Mouse (Mus musculus) liver, embryonic 11.5 days (tissue): ENCODE data around the gene Mov10l1. TPM values are rescaled to one million over a fixed set of nuclear protein-coding genes. Genes with fewer than 3 reads are reported as not detected.
A peak's percentile ranks its signal among the peaks of the same experiment; 100 is the strongest.

Source experiments
- ATAC-seq: fragments of 200-750 bp; cut with Nextera tagmentation; replicated peaks from 2 replicates; pipeline ENCODE4 v1.8.0; 2017; ENCODE audit warnings: moderate number of reproducible peaks, mild to moderate bottlenecking, moderate TSS enrichment, moderate library complexity; ENCODE audit not compliant: low FRiP score
- DNase-seq: peaks from one replicate; pipeline ENCODE4 v3.0.0-alpha.2; 2017; ENCODE audit warnings: low spot score
- H3K27ac ChIP-seq: fragments of 300-500 bp; sonication (generic); 2 replicates; pipeline ENCODE4 v1.5.1; 2014; ENCODE audit warnings: mild to moderate bottlenecking, low read depth, low read length, control low read depth
- H3K27me3 ChIP-seq: fragments of 300-500 bp; sonication (generic); replicated peaks from 2 replicates; pipeline ENCODE4 v1.6.1; 2014; ENCODE audit warnings: low read length, mixed read lengths; ENCODE audit not compliant: control insufficient read depth, insufficient read depth
- H3K36me3 ChIP-seq: fragments of 300-500 bp; sonication (generic); 2 replicates; pipeline ENCODE4 v1.6.1; 2014; ENCODE audit warnings: mild to moderate bottlenecking, low read length, moderate library complexity, mixed read lengths; ENCODE audit not compliant: control insufficient read depth, insufficient read depth
- H3K4me1 ChIP-seq: fragments of 300-500 bp; sonication (generic); replicated peaks from 2 replicates; pipeline ENCODE4 v1.6.1; 2014; ENCODE audit warnings: low read length, mixed read lengths; ENCODE audit not compliant: control insufficient read depth, insufficient read depth
- H3K4me2 ChIP-seq: fragments of 300-500 bp; sonication (generic); 2 replicates; pipeline ENCODE4 v1.6.1; 2014; ENCODE audit warnings: mild to moderate bottlenecking, control low read depth, moderate library complexity
- H3K4me3 ChIP-seq: fragments of 300-500 bp; sonication (generic); 2 replicates; pipeline ENCODE4 v1.5.1; 2014; ENCODE audit warnings: low read depth, low read length, control low read depth
- H3K9ac ChIP-seq: fragments of 300-500 bp; sonication (generic); 2 replicates; pipeline ENCODE4 v1.6.1; 2014; ENCODE audit warnings: low read depth, low read length, control low read depth
- H3K9me3 ChIP-seq: fragments of 300-500 bp; sonication (generic); 2 replicates; pipeline ENCODE4 v1.6.1; 2016; ENCODE audit warnings: low read length, inconsistent platforms, mixed read lengths; ENCODE audit not compliant: control insufficient read depth
- WGBS: fragments of 180-500 bp; shearing (Covaris S2); extraction: QIAGEN DNeasy Blood & Tissue Kit; methylation state at CpG from one replicate; pipeline ENCODE4 v1.1.7; 2014; 5-methylcytosine and 5-hydroxymethylcytosine counted together
- polyA plus RNA-seq: library from polyadenylated mRNA; unstranded; fragments of >200 nt; fragmentation: Nextera tagmentation; extraction: Ambion mirVana; gene quantifications from 2 replicates; pipeline ENCODE4 v1.2.1, GENCODE M21; 2014

Mov10l1 gene
- polyA plus RNA-seq, 1 experiment from 2014 or later: 0.18 TPM

GRCm38 (mm10) chr15:88954368-88955072, 28.2 kb upstream of the Mov10l1 start, which contains the start of gene Ttll8:
TSS of gene Ttll8 (minus strand) at chr15:88954418.
- no peak within 1 kb of the TSS for H3K9ac ChIP-seq
- H3K4me1 ChIP-seq: peaks cover 3% of the 10 kb centered on the region
- peak within 1 kb of the TSS; percentile 34 for H3K4me3 ChIP-seq
- peak within 1 kb of the TSS; percentile 67 for H3K4me2 ChIP-seq
- no peaks in the 10 kb centered on the region for H3K9me3 ChIP-seq
- H3K27ac ChIP-seq: no peak within 1 kb of the TSS
- ATAC-seq: peak; percentile 23; the same call in 1 of the 2 replicates
- no peaks in the 10 kb centered on the region for H3K36me3 ChIP-seq
- no peak for DNase-seq
- 5% methylated on average over 53 of the region's 53 CpGs for WGBS
- peaks cover 29% of the 10 kb centered on the region for H3K27me3 ChIP-seq

GRCm38 (mm10) chr15:88955342-88955741, 27.4 kb upstream of the Mov10l1 start:
- Histone ChIP-seq H3K36me3 (no peaks in the 10 kb centered on the region), H3K9ac (no peak overlapping the region), H3K4me3 (no peak overlapping the region), H3K4me2 (no peak overlapping the region), H3K9me3 (no peaks in the 10 kb centered on the region), H3K4me1 (peaks cover 3% of the 10 kb centered on the region), H3K27ac (no peak overlapping the region), H3K27me3 (peaks cover 29% of the 10 kb centered on the region)
- ATAC-seq: no peak
- 74% methylated on average over 6 of the region's 6 CpGs for WGBS
- no peak for DNase-seq

GRCm38 (mm10) chr15:88957522-88957921, 25.2 kb upstream of the Mov10l1 start:
- WGBS: 77% methylated on average over 4 of the region's 4 CpGs
- Histone ChIP-seq H3K4me3 (no peak overlapping the region), H3K4me2 (no peak overlapping the region), H3K36me3 (no peaks in the 10 kb centered on the region), H3K27ac (no peak overlapping the region), H3K9ac (no peak overlapping the region), H3K4me1 (peaks cover 3% of the 10 kb centered on the region), H3K27me3 (peaks cover 29% of the 10 kb centered on the region), H3K9me3 (no peaks in the 10 kb centered on the region)
- ATAC-seq: no peak
- DNase-seq: no peak

GRCm38 (mm10) chr15:88964070-88964578, 18.6 kb upstream of the Mov10l1 start:
- no peak for ATAC-seq

GRCm38 (mm10) chr15:88972300-88972699, 10.4 kb upstream of the Mov10l1 start:
- no peak overlapping the region for H3K9ac ChIP-seq

More at GRCm38 (mm10) chr15:88964070-88964578, 18.6 kb upstream of the Mov10l1 start:
- no peaks in the 10 kb centered on the region for H3K36me3 ChIP-seq
- no peak overlapping the region for H3K4me2 ChIP-seq
- H3K4me3 ChIP-seq: no peak overlapping the region
- H3K27me3 ChIP-seq: no peaks in the 10 kb centered on the region
- no peak for DNase-seq
- H3K27ac ChIP-seq: no peak overlapping the region
- H3K9me3 ChIP-seq: no peaks in the 10 kb centered on the region
- no peaks in the 10 kb centered on the region for H3K4me1 ChIP-seq
- WGBS: 73% methylated on average over 2 of the region's 2 CpGs
- no peak overlapping the region for H3K9ac ChIP-seq

GRCm38 (mm10) chr15:88978281-88979137, 4.2 kb upstream of the Mov10l1 start, which contains the start of gene Mlc1:
TSS of gene Mlc1 (minus strand) at chr15:88979007.
- no peak within 1 kb of the TSS for H3K4me2 ChIP-seq
- H3K36me3 ChIP-seq: no peaks in the 10 kb centered on the region
- no peak within 1 kb of the TSS for H3K4me3 ChIP-seq
- WGBS: 77% methylated on average over 10 of the region's 10 CpGs
- no peak within 1 kb of the TSS for H3K27ac ChIP-seq
- no peaks in the 10 kb centered on the region for H3K4me1 ChIP-seq
- H3K9me3 ChIP-seq: no peaks in the 10 kb centered on the region
- DNase-seq (no peak), ATAC-seq (no peak)
- H3K9ac ChIP-seq: no peak within 1 kb of the TSS
- H3K27me3 ChIP-seq: no peaks in the 10 kb centered on the region

More at GRCm38 (mm10) chr15:88972300-88972699, 10.4 kb upstream of the Mov10l1 start:
- H3K9me3 ChIP-seq: no peaks in the 10 kb centered on the region
- no peaks in the 10 kb centered on the region for H3K36me3 ChIP-seq
- no peak for ATAC-seq
- H3K27me3 ChIP-seq: no peaks in the 10 kb centered on the region
- H3K27ac ChIP-seq: no peak overlapping the region
- 81% methylated on average over 4 of the region's 4 CpGs for WGBS
- H3K4me2 ChIP-seq: no peak overlapping the region
- no peak for DNase-seq
- no peaks in the 10 kb centered on the region for H3K4me1 ChIP-seq
- no peak overlapping the region for H3K4me3 ChIP-seq

GRCm38 (mm10) chr15:88979138-88979446, 3.6 kb upstream of the Mov10l1 start:
- Histone ChIP-seq H3K36me3 (no peaks in the 10 kb centered on the region), H3K27ac (no peak overlapping the region), H3K4me3 (no peak overlapping the region), H3K4me1 (no peaks in the 10 kb centered on the region), H3K9ac (no peak overlapping the region), H3K9me3 (no peaks in the 10 kb centered on the region), H3K4me2 (no peak overlapping the region), H3K27me3 (no peaks in the 10 kb centered on the region)
- ATAC-seq (no peak), DNase-seq (no peak)
- WGBS: 48% methylated on average over 3 of the region's 3 CpGs

GRCm38 (mm10) chr15:88989236-88989635, 6.5 kb downstream of the Mov10l1 start:
- Histone ChIP-seq H3K27ac (no peak overlapping the region), H3K27me3 (no peaks in the 10 kb centered on the region), H3K4me1 (no peaks in the 10 kb centered on the region), H3K9ac (no peak overlapping the region), H3K4me3 (no peak overlapping the region), H3K9me3 (no peaks in the 10 kb centered on the region), H3K4me2 (no peak overlapping the region), H3K36me3 (no peaks in the 10 kb centered on the region)
- no peak for ATAC-seq
- WGBS: 50% methylated on average over 2 of the region's 2 CpGs
- no peak for DNase-seq
